Mouse (Mus musculus) intestine, embryonic 16.5 days (tissue): Measurements from ENCODE around the gene Egfr. TPM values are rescaled to one million over a fixed set of nuclear protein-coding genes. Genes with fewer than 3 reads are reported as not detected.

Experiments
- ATAC-seq: fragments of 200-750 bp; cut with Nextera tagmentation; 2 replicates; pipeline ENCODE4 v1.8.0; 2017; ENCODE audit warnings: moderate TSS enrichment, moderate library complexity
- H3K27ac ChIP-seq: fragments of 300-500 bp; sonication (generic); 2 replicates; pipeline ENCODE4 v1.5.1; 2014; ENCODE audit warnings: mild to moderate bottlenecking, low read length
- H3K27me3 ChIP-seq: fragments of 300-500 bp; sonication (generic); replicated peaks from 2 replicates; pipeline ENCODE4 v1.6.1; 2014; ENCODE audit warnings: low read length, control low read depth, mixed read lengths; ENCODE audit not compliant: control insufficient read depth, insufficient read depth
- H3K36me3 ChIP-seq: fragments of 300-500 bp; sonication (generic); 2 replicates; pipeline ENCODE4 v1.6.1; 2014; ENCODE audit warnings: low read length, control low read depth; ENCODE audit not compliant: control insufficient read depth, insufficient read depth
- H3K4me1 ChIP-seq: fragments of 300-500 bp; sonication (generic); 2 replicates; pipeline ENCODE4 v1.6.1; 2014; ENCODE audit warnings: low read length, control low read depth, mixed read lengths; ENCODE audit not compliant: control insufficient read depth, insufficient read depth
- H3K4me2 ChIP-seq: fragments of 300-500 bp; sonication (generic); 2 replicates; pipeline ENCODE4 v1.6.1; 2014; ENCODE audit warnings: low read depth, low read length, control low read depth
- H3K4me3 ChIP-seq: fragments of 300-500 bp; sonication (generic); 2 replicates; pipeline ENCODE4 v1.5.1; 2014; ENCODE audit warnings: mild to moderate bottlenecking, low read length
- H3K9ac ChIP-seq: fragments of 300-500 bp; sonication (generic); 2 replicates; pipeline ENCODE4 v1.6.1; 2014; ENCODE audit warnings: low read depth, low read length
- H3K9me3 ChIP-seq: fragments of 300-500 bp; sonication (generic); 2 replicates; pipeline ENCODE4 v1.6.1; 2016; ENCODE audit warnings: low read length, control low read depth; ENCODE audit not compliant: control insufficient read depth
- WGBS: fragments of 180-500 bp; shearing (Covaris S2); extraction: QIAGEN DNeasy Blood & Tissue Kit; methylation state at CpG from one replicate; pipeline ENCODE4 v1.1.7; 2014; 5-methylcytosine and 5-hydroxymethylcytosine counted together
- polyA plus RNA-seq: library from polyadenylated mRNA; unstranded; fragments of >200 nt; fragmentation: Nextera tagmentation; extraction: Ambion mirVana; gene quantifications from 2 replicates; pipeline ENCODE4 v1.2.1, GENCODE M21; 2015

Egfr gene
- polyA plus RNA-seq, 1 experiment from 2014 or later = 9.5 TPM

GRCm38 (mm10) chr11:16932159-16932558, 180.2 kb downstream of the Egfr start:
- no peak for ATAC-seq
- Histone ChIP-seq H3K4me3 (no peak overlapping the region), H3K4me2 (no peak overlapping the region), H3K4me1 (no peaks in the 10 kb centered on the region), H3K27me3 (no peaks in the 10 kb centered on the region), H3K9ac (no peak overlapping the region), H3K27ac (no peak overlapping the region), H3K36me3 (no peaks in the 10 kb centered on the region), H3K9me3 (no peaks in the 10 kb centered on the region)
- 87% methylated on average over 3 of the region's 3 CpGs for WGBS

GRCm38 (mm10) chr11:16935577-16936236, 183.7 kb downstream of the Egfr start:
- no peak overlapping the region for H3K4me3 ChIP-seq
- no peaks in the 10 kb centered on the region for H3K36me3 ChIP-seq
- no peaks in the 10 kb centered on the region for H3K9me3 ChIP-seq
- no peak overlapping the region for H3K9ac ChIP-seq
- H3K27me3 ChIP-seq = no peaks in the 10 kb centered on the region
- H3K4me1 ChIP-seq = no peaks in the 10 kb centered on the region
- H3K27ac ChIP-seq = no peak overlapping the region
- ATAC-seq = no peak
- WGBS = 77% methylated on average over 6 of the region's 6 CpGs
- H3K4me2 ChIP-seq = no peak overlapping the region

DNA sequence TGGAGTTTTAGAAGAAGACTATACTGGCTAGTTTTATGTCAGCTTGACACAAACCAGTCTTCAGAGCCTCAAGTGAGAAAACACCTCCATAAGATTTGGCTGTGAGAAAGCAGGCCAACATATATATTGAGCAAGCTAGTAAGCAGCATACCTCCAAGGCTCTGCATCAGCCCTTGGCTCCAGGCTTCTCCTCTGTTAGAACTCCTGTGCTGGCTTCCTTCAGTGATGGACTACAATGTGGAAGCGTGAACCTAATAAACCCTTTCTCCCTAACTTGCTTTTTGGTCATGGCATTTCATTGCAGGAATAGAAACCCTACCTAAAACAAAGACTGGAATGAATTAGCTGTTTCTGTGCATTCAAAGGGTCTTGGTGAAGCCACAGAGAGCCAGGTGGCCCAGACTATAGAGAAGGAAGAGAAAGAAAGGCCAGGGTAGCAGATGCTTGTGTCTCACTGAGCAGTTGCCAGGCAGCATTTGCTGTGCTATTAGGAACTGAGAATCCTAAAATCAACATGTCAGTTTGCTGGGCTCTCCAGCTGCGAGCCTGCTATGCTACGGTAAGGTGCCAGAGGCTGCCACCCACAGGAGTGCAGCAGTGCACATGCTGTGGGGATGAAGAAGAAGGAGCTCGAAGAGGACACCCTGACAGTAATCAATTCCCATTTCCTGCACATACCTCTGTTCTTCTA, 189.2 kb downstream of the Egfr start:
- no peak for ATAC-seq
- no peak overlapping the region for H3K4me2 ChIP-seq
- no peaks in the 10 kb centered on the region for H3K27me3 ChIP-seq
- no peak overlapping the region for H3K27ac ChIP-seq
- no peaks in the 10 kb centered on the region for H3K4me1 ChIP-seq
- 69% methylated on average over 4 of the region's 4 CpGs for WGBS
- H3K9me3 ChIP-seq = no peaks in the 10 kb centered on the region
- no peak overlapping the region for H3K9ac ChIP-seq
- H3K36me3 ChIP-seq = no peaks in the 10 kb centered on the region
- H3K4me3 ChIP-seq = no peak overlapping the region

GRCm38 (mm10) chr11:16941973-16942452, 190.0 kb downstream of the Egfr start:
- Histone ChIP-seq H3K9ac (no peak overlapping the region), H3K4me2 (no peak overlapping the region), H3K9me3 (no peaks in the 10 kb centered on the region), H3K36me3 (no peaks in the 10 kb centered on the region), H3K4me3 (no peak overlapping the region), H3K4me1 (no peaks in the 10 kb centered on the region), H3K27me3 (no peaks in the 10 kb centered on the region), H3K27ac (no peak overlapping the region)
- 56% methylated on average over 4 of the region's 4 CpGs for WGBS
- ATAC-seq = no peak

DNA sequence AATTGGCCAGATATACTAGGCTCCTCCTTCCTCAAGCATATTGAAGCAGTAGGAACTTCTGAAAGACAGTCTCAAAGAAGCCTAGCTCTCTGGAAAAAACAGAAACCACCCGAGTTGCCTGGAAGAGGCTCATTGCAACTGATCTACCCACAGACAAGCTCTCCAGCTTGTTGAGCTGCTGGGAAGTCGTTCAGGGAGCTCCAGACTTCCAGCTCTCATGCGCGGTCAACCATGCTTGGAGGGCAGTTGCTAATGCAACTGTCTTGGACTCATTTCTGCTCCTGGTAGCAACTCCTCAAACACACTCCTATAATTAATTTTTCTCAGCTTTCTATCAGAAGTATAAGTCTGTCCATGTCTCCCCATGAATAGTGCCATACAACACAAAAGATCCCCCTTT, 191.0 kb downstream of the Egfr start:
- 91% methylated on average over 4 of the region's 4 CpGs for WGBS
- H3K4me2 ChIP-seq = no peak overlapping the region
- no peaks in the 10 kb centered on the region for H3K36me3 ChIP-seq
- H3K27ac ChIP-seq = no peak overlapping the region
- ATAC-seq = no peak
- no peaks in the 10 kb centered on the region for H3K4me1 ChIP-seq
- H3K9me3 ChIP-seq = no peaks in the 10 kb centered on the region
- no peaks in the 10 kb centered on the region for H3K27me3 ChIP-seq
- no peak overlapping the region for H3K9ac ChIP-seq
- no peak overlapping the region for H3K4me3 ChIP-seq

DNA sequence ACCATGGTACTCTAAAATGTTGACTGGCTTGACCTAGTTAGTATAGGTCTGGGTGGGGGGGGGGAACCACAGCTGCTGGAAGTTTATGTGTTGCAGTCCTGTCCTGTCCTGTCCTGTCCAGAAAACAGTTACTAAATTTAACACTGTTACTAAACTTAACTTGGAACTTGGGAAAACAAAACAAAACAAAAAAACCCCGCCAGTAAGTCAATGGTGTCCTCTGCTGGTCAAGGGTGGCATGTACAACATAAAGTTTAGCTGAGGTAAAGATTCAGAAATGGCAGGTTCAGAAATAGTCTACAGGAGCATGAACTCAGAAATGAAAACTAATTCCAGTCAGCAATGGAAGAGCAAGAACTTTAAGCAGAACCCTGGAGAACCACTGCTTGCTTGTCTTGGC, 196.8 kb downstream of the Egfr start:
- H3K4me3 ChIP-seq = no peak overlapping the region
- H3K4me2 ChIP-seq = no peak overlapping the region
- H3K36me3 ChIP-seq = no peaks in the 10 kb centered on the region
- peaks cover 15% of the 10 kb centered on the region for H3K4me1 ChIP-seq
- H3K9me3 ChIP-seq = no peaks in the 10 kb centered on the region
- ATAC-seq = no peak
- 40% methylated on average over 1 of the region's 1 CpGs for WGBS
- no peak overlapping the region for H3K9ac ChIP-seq
- no peak overlapping the region for H3K27ac ChIP-seq
- H3K27me3 ChIP-seq = no peaks in the 10 kb centered on the region

GRCm38 (mm10) chr11:16950226-16950975, 198.4 kb downstream of the Egfr start:
- no peaks in the 10 kb centered on the region for H3K36me3 ChIP-seq
- H3K4me3 ChIP-seq = peak overlapping the region; percentile 71
- peaks cover 15% of the 10 kb centered on the region for H3K4me1 ChIP-seq
- no peak for ATAC-seq
- no peaks in the 10 kb centered on the region for H3K27me3 ChIP-seq
- H3K27ac ChIP-seq = no peak overlapping the region
- 31% methylated on average over 13 of the region's 13 CpGs for WGBS
- peak overlapping the region; percentile 53 for H3K4me2 ChIP-seq
- no peaks in the 10 kb centered on the region for H3K9me3 ChIP-seq
- peak overlapping the region; percentile 62 for H3K9ac ChIP-seq

DNA sequence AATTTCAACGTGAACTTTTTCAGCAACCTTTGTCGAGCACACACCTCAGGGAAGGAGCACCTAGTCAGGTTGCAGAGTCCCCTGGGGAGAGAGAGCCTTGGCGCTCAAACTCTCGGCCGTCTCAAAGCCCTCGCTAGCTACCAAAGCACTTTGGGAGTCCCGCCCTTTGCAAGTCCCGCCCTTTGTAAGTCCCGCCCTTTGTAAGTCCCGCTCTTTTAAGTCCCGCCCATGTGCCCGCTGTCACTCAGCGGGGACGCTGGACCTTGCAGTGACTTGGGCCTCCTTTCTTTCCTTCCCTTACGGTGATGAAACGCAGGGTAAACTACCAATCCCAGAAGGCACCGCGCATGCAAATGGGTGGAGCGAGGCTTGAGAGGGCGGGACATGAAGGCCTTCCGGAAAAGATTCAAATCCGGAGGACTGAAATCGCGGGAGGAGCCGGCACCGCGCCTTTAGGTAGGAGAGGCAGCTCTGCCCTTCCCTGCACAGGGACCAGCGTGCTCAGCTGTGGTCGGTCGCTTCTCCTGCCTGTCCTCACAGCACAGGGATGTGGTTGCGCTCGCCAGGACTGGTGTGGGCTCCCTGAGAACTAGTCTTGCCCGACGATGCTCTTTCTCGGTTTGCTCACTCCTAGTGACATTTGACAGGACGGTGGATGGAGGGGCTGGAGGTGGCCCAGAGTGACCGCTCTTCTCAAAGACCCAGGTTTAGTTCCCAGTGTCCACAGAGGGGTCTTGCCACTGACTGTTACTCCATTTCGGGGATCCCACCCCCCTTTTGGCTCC, 199.2 kb downstream of the Egfr start, which contains the start of gene Fbxo48:
Gene Fbxo48, plus strand, starts transcription at position 400 of the 785 bp plus-strand sequence.
- no peaks in the 10 kb centered on the region for H3K9me3 ChIP-seq
- peak; percentile 100 for ATAC-seq
- WGBS = under 1% methylated on average over 38 of the region's 38 CpGs

GRCm38 (mm10) chr11:16951761-16952010, 199.7 kb downstream of the Egfr start:
- 0 out of 2 replicates have a peak overlapping the region, but pooled peaks have one; percentile 16 for H3K27ac ChIP-seq
- H3K9me3 ChIP-seq = no peaks in the 10 kb centered on the region
- peak overlapping the region; percentile 74 for H3K9ac ChIP-seq
- no peaks in the 10 kb centered on the region for H3K36me3 ChIP-seq
- peak overlapping the region; percentile 71 for H3K4me3 ChIP-seq
- no peak for ATAC-seq
- WGBS = 6% methylated on average over 9 of the region's 9 CpGs
- peak overlapping the region; percentile 72 for H3K4me2 ChIP-seq
- H3K27me3 ChIP-seq = no peaks in the 10 kb centered on the region
- H3K4me1 ChIP-seq = peaks cover 15% of the 10 kb centered on the region

More for the DNA sequence above, 199.2 kb downstream of the Egfr start, which contains the start of gene Fbxo48:
- Histone ChIP-seq H3K4me2 (peak within 1 kb of the TSS; percentile 72), H3K36me3 (no peaks in the 10 kb centered on the region), H3K27ac (0 out of 2 replicates have a peak within 1 kb of the TSS, but pooled peaks have one; percentile 16), H3K27me3 (no peaks in the 10 kb centered on the region), H3K4me1 (peaks cover 15% of the 10 kb centered on the region), H3K4me3 (peak within 1 kb of the TSS; percentile 71), H3K9ac (peak within 1 kb of the TSS; percentile 74)
